Mouse (Mus musculus) cerebellum, adult 18-20 months (tissue): ENCODE data around the gene Ano7.
"Not testable (repeated sequence)": the region's sequence is repeated elsewhere in the genome, so short reads cannot be mapped to it uniquely, and the experiment has no call there.

Experiments
- DNase-seq, 2 experiments: peaks; one replicate each; pipeline ENCODE4 v3.0.0; 2021

Gene Ano7

GRCm38 (mm10) chr1:93450118-93450517 is 76.4 kb downstream of the Ano7 start:
- DNase-seq = not testable (repeated sequence)

GRCm38 (mm10) chr1:93453721-93454255 is 80.1 kb downstream of the Ano7 start:
- no peak for DNase-seq
